Mouse (Mus musculus): Measurements from ENCODE around the gene Zfp619. TPM values are rescaled to one million over a fixed set of nuclear protein-coding genes. Genes with fewer than 3 reads are reported as not detected.
A peak's percentile ranks its signal among the peaks of the same experiment; 100 is the strongest.
"Not testable (repeated sequence)": the region's sequence is repeated elsewhere in the genome, so short reads cannot be mapped to it uniquely, and the experiment has no call there.

The Zfp619 gene
- polyA plus RNA-seq, 1 experiment from 2014 or later, result 2.4 TPM

- Histone ChIP-seq H3K4me1 (peaks cover 5% of the 10 kb centered on the region; the same call in 1 of the 2 replicates), H3K9ac (peak overlapping the region; percentile 86), H3K27ac (peak overlapping the region; percentile 93), H3K4me3 (peak overlapping the region; percentile 60), H3K4me2 (replicated peaks) (peak overlapping the region; percentile 69), H3K9me3 (no peaks in the 10 kb centered on the region), H3K27me3 (no peaks in the 10 kb centered on the region), H3K36me3 (no peaks in the 10 kb centered on the region)
- ATAC-seq (ENCODE audit: low FRiP score, low read depth), result no peak
- WGBS, result 40% methylated on average over 10 of the region's 10 CpGs
Observed at GRCm38 (mm10) chr7:39545134-39545533, 27.6 kb downstream of the Zfp619 start.

- no peak overlapping the region for H3K4me3 ChIP-seq
- H3K4me1 ChIP-seq, result peaks cover 13% of the 10 kb centered on the region; the same call in 1 of the 2 replicates
- 90% methylated on average over 2 of the region's 2 CpGs for WGBS
- ATAC-seq (ENCODE audit: low FRiP score, low read depth), result no peak
- H3K4me2 ChIP-seq (replicated peaks), result no peak overlapping the region
- H3K27ac ChIP-seq, result no peak overlapping the region
- no peaks in the 10 kb centered on the region for H3K27me3 ChIP-seq
- H3K9ac ChIP-seq, result no peak overlapping the region
- no peaks in the 10 kb centered on the region for H3K36me3 ChIP-seq
- no peaks in the 10 kb centered on the region for H3K9me3 ChIP-seq
Observed at GRCm38 (mm10) chr7:39549336-39549735, 31.8 kb downstream of the Zfp619 start.

- Histone ChIP-seq H3K27ac (peak overlapping the region; percentile 92), H3K4me2 (replicated peaks) (peak overlapping the region; percentile 68), H3K36me3 (peaks cover 21% of the 10 kb centered on the region), H3K9ac (peak overlapping the region; percentile 80), H3K9me3 (no peaks in the 10 kb centered on the region), H3K27me3 (no peaks in the 10 kb centered on the region), H3K4me3 (peak overlapping the region; percentile 70), H3K4me1 (peaks cover 13% of the 10 kb centered on the region)
- ATAC-seq (ENCODE audit: low FRiP score, low read depth), result peak; percentile 100
- 4% methylated on average over 45 of the region's 52 CpGs for WGBS
Observed at GRCm38 (mm10) chr7:39551976-39552891, 34.7 kb downstream of the Zfp619 start.

GRCm38 (mm10) chr7:39552993-39553392, 35.4 kb downstream of the Zfp619 start:
- ATAC-seq (ENCODE audit: low FRiP score, low read depth), result no peak
- Histone ChIP-seq H3K4me2 (replicated peaks) (peak overlapping the region; percentile 68), H3K27ac (peak overlapping the region; percentile 92; the same call in 1 of the 2 replicates), H3K9me3 (no peaks in the 10 kb centered on the region), H3K9ac (peak overlapping the region; percentile 80), H3K36me3 (peaks cover 29% of the 10 kb centered on the region), H3K4me3 (peak overlapping the region; percentile 70), H3K4me1 (peaks cover 13% of the 10 kb centered on the region), H3K27me3 (no peaks in the 10 kb centered on the region)
- 6% methylated on average over 5 of the region's 5 CpGs for WGBS

GRCm38 (mm10) chr7:39553871-39554270, 36.3 kb downstream of the Zfp619 start:
- H3K36me3 ChIP-seq, result peaks cover 32% of the 10 kb centered on the region
- 83% methylated on average over 4 of the region's 4 CpGs for WGBS
- H3K4me3 ChIP-seq, result 0 out of 2 replicates have a peak overlapping the region, but pooled peaks have one; percentile 7
- H3K4me2 ChIP-seq (replicated peaks), result peak overlapping the region; percentile 43
- no peaks in the 10 kb centered on the region for H3K9me3 ChIP-seq
- peaks cover 13% of the 10 kb centered on the region for H3K4me1 ChIP-seq
- no peak overlapping the region for H3K9ac ChIP-seq
- H3K27ac ChIP-seq, result no peak overlapping the region
- no peaks in the 10 kb centered on the region for H3K27me3 ChIP-seq
- no peak for ATAC-seq (ENCODE audit: low FRiP score, low read depth)

- no peaks in the 10 kb centered on the region for H3K27me3 ChIP-seq
- no peak overlapping the region for H3K4me2 ChIP-seq (replicated peaks)
- no peak for ATAC-seq (ENCODE audit: low FRiP score, low read depth)
- no peak overlapping the region for H3K9ac ChIP-seq
- 79% methylated on average over 2 of the region's 2 CpGs for WGBS
- H3K27ac ChIP-seq, result no peak overlapping the region
- no peaks in the 10 kb centered on the region for H3K4me1 ChIP-seq
- H3K9me3 ChIP-seq, result no peaks in the 10 kb centered on the region
- no peaks in the 10 kb centered on the region for H3K36me3 ChIP-seq
- no peak overlapping the region for H3K4me3 ChIP-seq
Observed at GRCm38 (mm10) chr7:39580066-39580465, 62.5 kb downstream of the Zfp619 start.

GRCm38 (mm10) chr7:39580601-39581000, 63.0 kb downstream of the Zfp619 start:
- Histone ChIP-seq H3K9ac (no peak overlapping the region), H3K4me1 (no peaks in the 10 kb centered on the region), H3K4me2 (replicated peaks) (no peak overlapping the region), H3K27ac (no peak overlapping the region), H3K36me3 (no peaks in the 10 kb centered on the region), H3K4me3 (no peak overlapping the region), H3K9me3 (no peaks in the 10 kb centered on the region), H3K27me3 (no peaks in the 10 kb centered on the region)
- ATAC-seq (ENCODE audit: low FRiP score, low read depth), result no peak
- WGBS, result 91% methylated on average over 2 of the region's 2 CpGs

GRCm38 (mm10) chr7:39586834-39587233, 69.3 kb downstream of the Zfp619 start:
- H3K9me3 ChIP-seq; H3K4me3 ChIP-seq; ATAC-seq (ENCODE audit: low FRiP score, low read depth); H3K4me2 ChIP-seq (replicated peaks); H3K27me3 ChIP-seq; H3K4me1 ChIP-seq; H3K27ac ChIP-seq; H3K36me3 ChIP-seq; H3K9ac ChIP-seq: not testable (repeated sequence)
- 73% methylated on average over 6 of the region's 6 CpGs for WGBS

GRCm38 (mm10) chr7:39588037-39588436, 70.5 kb downstream of the Zfp619 start:
- H3K9ac ChIP-seq, result no peak overlapping the region; the same call in 1 of the 2 replicates
- no peaks in the 10 kb centered on the region for H3K9me3 ChIP-seq
- no peaks in the 10 kb centered on the region for H3K36me3 ChIP-seq
- H3K27me3 ChIP-seq, result 0 out of 2 replicates have a peak, but pooled peaks cover 2% of the 10 kb centered on the region
- H3K4me2 ChIP-seq (replicated peaks), result peak overlapping the region; percentile 66
- H3K4me1 ChIP-seq, result no peaks in the 10 kb centered on the region
- peak overlapping the region; percentile 49 for H3K4me3 ChIP-seq
- H3K27ac ChIP-seq, result no peak overlapping the region
- 85% methylated on average over 1 of the region's 1 CpGs for WGBS
- no peak for ATAC-seq (ENCODE audit: low FRiP score, low read depth)

GRCm38 (mm10) chr7:39588471-39589041, 71.0 kb downstream of the Zfp619 start:
- not testable (repeated sequence) for H3K27ac ChIP-seq, H3K36me3 ChIP-seq, H3K4me1 ChIP-seq, H3K27me3 ChIP-seq, H3K9me3 ChIP-seq
- ATAC-seq (ENCODE audit: low FRiP score, low read depth), result peak; percentile 87
- peak overlapping the region; percentile 66 for H3K4me2 ChIP-seq (replicated peaks)
- H3K4me3 ChIP-seq, result peak overlapping the region; percentile 49
- under 1% methylated on average over 52 of the region's 62 CpGs for WGBS
- peak overlapping the region; percentile 76 for H3K9ac ChIP-seq

- H3K9ac ChIP-seq, result peak overlapping the region; percentile 76; the same call in 1 of the 2 replicates
- 40% methylated on average over 7 of the region's 7 CpGs for WGBS
- not testable (repeated sequence) for H3K4me1 ChIP-seq, H3K27ac ChIP-seq, H3K27me3 ChIP-seq, H3K9me3 ChIP-seq, H3K36me3 ChIP-seq
- peak; percentile 21; the same call in 1 of the 2 replicates for ATAC-seq (ENCODE audit: low FRiP score, low read depth)
- peak overlapping the region; percentile 66 for H3K4me2 ChIP-seq (replicated peaks)
- peak overlapping the region; percentile 49 for H3K4me3 ChIP-seq
Observed at GRCm38 (mm10) chr7:39589044-39589443, 71.5 kb downstream of the Zfp619 start.

All from limb, embryonic 13.5 days (tissue).